Mouse (Mus musculus) forebrain, postnatal 0 days (tissue): Measurements from ENCODE around the gene Prkg2. TPM values are rescaled to one million over a fixed set of nuclear protein-coding genes. Genes with fewer than 3 reads are reported as not detected.

ENCODE experiments used
- ATAC-seq: fragments of 200-750 bp; cut with Nextera tagmentation; 2 replicates; pipeline ENCODE4 v1.8.0; 2017; ENCODE audit warnings: mild to moderate bottlenecking, moderate library complexity
- DNase-seq: peaks from one replicate; pipeline ENCODE4 v3.0.0-alpha.2; 2015
- H3K27ac ChIP-seq: fragments of 300-500 bp; sonication (generic); 2 replicates; pipeline ENCODE4 v1.5.1; 2014; ENCODE audit warnings: low read depth, mild to moderate bottlenecking, antibody characterized with exemption, low read length, moderate library complexity, mixed read lengths
- H3K27me3 ChIP-seq: fragments of 300-500 bp; sonication (generic); 2 replicates; pipeline ENCODE4 v1.6.1; 2014; ENCODE audit warnings: mild to moderate bottlenecking, low read length, mixed read lengths; ENCODE audit not compliant: insufficient read depth
- H3K36me3 ChIP-seq: fragments of 300-500 bp; sonication (generic); 2 replicates; pipeline ENCODE4 v1.6.1; 2014; ENCODE audit warnings: mild to moderate bottlenecking, moderate library complexity; ENCODE audit not compliant: insufficient read depth
- H3K4me1 ChIP-seq: fragments of 300-500 bp; sonication (generic); 2 replicates; pipeline ENCODE4 v1.6.1; 2014; ENCODE audit warnings: antibody characterized with exemption; ENCODE audit not compliant: insufficient read depth
- H3K4me2 ChIP-seq: fragments of 300-500 bp; sonication (generic); 2 replicates; pipeline ENCODE4 v1.6.1; 2014; ENCODE audit warnings: low read depth, mild to moderate bottlenecking, moderate library complexity
- H3K4me3 ChIP-seq: fragments of 300-500 bp; sonication (generic); 2 replicates; pipeline ENCODE4 v1.5.1; 2014; ENCODE audit warnings: low read depth, low read length, mixed read lengths
- H3K9ac ChIP-seq: fragments of 300-500 bp; sonication (generic); 2 replicates; pipeline ENCODE4 v1.6.1; 2014; ENCODE audit warnings: mild to moderate bottlenecking
- H3K9me3 ChIP-seq: fragments of 300-500 bp; sonication (generic); 2 replicates; pipeline ENCODE4 v1.6.1; 2016; ENCODE audit warnings: low read length
- CTCF ChIP-seq: sonication (generic); IDR thresholded peaks from 2 replicates; pipeline ENCODE4 v1.5.1; 2016; ENCODE audit warnings: antibody characterized with exemption, control low read depth, low read depth
- WGBS: fragments of 180-500 bp; shearing (Covaris S2); extraction: QIAGEN DNeasy Blood & Tissue Kit; methylation state at CpG from one replicate; pipeline ENCODE4 v1.1.7; 2014; 5-methylcytosine and 5-hydroxymethylcytosine counted together
- polyA plus RNA-seq: library from polyadenylated mRNA; unstranded; fragments of >200 nt; fragmentation: Nextera tagmentation; extraction: Ambion mirVana; gene quantifications from 2 replicates; pipeline ENCODE4 v1.2.1, GENCODE M21; 2015
- total RNA-seq: library from RNA; depleted of rRNA; stranded (reverse); fragments of >200 nt; gene quantifications from 2 replicates; pipeline ENCODE4 v1.2.3, GENCODE M21; 2014

The Prkg2 gene
- total and polyA plus RNA-seq, 2 experiments from 2014 or later: 1.4 to 3.5 TPM

DNA sequence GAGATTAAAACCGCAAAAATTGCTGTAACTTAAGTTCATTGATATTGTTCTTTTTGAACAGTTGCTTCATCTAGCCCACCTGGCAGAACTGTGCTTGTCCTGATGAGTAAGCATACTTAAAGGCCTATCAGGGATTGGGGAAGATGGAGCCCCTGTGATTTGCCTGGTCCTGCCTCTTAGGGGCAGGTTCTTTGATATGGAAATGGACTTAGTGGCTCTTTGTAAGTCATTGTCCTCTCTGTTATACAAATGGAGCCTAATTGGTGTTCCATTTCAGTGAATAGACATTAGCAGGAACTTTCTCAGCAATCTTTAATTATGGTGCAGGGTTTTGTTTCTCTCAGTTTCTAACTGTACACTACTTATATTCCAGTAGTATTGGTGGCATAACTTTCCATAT lies 115.5 kb downstream of the Prkg2 start:
- Histone ChIP-seq H3K4me3 (no peak overlapping the region), H3K27me3 (no peaks in the 10 kb centered on the region), H3K9me3 (no peaks in the 10 kb centered on the region), H3K4me1 (no peaks in the 10 kb centered on the region), H3K27ac (no peak overlapping the region), H3K4me2 (no peak overlapping the region), H3K36me3 (no peaks in the 10 kb centered on the region), H3K9ac (no peak overlapping the region)
- no peak for ATAC-seq
- TF ChIP-seq CTCF: no peak
- WGBS: 16% methylated on average over 1 of the region's 1 CpGs
- DNase-seq: no peak

GRCm38 (mm10) chr5:98918716-98919115 lies 118.4 kb downstream of the Prkg2 start:
- 97% methylated on average over 5 of the region's 5 CpGs for WGBS
- no peak for TF ChIP-seq CTCF
- no peak for DNase-seq

DNA sequence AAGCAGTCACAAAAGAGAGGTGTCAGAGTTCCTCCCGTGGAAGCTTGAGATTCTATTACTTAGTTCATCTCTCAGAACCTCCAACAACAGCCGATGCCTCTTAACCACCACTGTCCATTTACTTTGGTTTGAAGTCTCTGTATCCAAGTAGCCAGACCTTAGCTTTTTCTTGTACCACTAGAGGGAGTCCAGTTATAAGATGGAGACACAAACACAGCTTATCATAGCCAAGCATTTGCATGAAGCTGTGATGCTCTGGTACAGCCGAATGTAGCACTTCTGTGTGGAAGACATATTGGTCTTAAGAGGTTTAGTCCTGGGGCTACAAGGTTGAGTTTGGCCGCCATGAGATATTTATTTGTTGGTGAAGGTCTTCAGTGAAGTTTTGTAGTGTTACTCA lies 134.8 kb downstream of the Prkg2 start:
- no peaks in the 10 kb centered on the region for H3K4me1 ChIP-seq
- DNase-seq: peak; percentile 46
- no peak overlapping the region for H3K4me3 ChIP-seq
- no peaks in the 10 kb centered on the region for H3K36me3 ChIP-seq
- H3K27ac ChIP-seq: no peak overlapping the region
- TF ChIP-seq CTCF: peak; percentile 78
- no peak overlapping the region for H3K9ac ChIP-seq
- no peaks in the 10 kb centered on the region for H3K27me3 ChIP-seq
- H3K9me3 ChIP-seq: peaks cover 4% of the 10 kb centered on the region; the same call in 1 of the 2 replicates
- peak; percentile 51; the same call in 1 of the 2 replicates for ATAC-seq
- WGBS: 54% methylated on average over 4 of the region's 4 CpGs
- no peak overlapping the region for H3K4me2 ChIP-seq

More at GRCm38 (mm10) chr5:98918716-98919115, 118.4 kb downstream of the Prkg2 start:
- Histone ChIP-seq H3K4me2 (no peak overlapping the region), H3K9me3 (no peaks in the 10 kb centered on the region), H3K36me3 (no peaks in the 10 kb centered on the region), H3K27me3 (no peaks in the 10 kb centered on the region), H3K9ac (no peak overlapping the region), H3K27ac (no peak overlapping the region), H3K4me1 (no peaks in the 10 kb centered on the region), H3K4me3 (no peak overlapping the region)
- ATAC-seq: no peak

DNA sequence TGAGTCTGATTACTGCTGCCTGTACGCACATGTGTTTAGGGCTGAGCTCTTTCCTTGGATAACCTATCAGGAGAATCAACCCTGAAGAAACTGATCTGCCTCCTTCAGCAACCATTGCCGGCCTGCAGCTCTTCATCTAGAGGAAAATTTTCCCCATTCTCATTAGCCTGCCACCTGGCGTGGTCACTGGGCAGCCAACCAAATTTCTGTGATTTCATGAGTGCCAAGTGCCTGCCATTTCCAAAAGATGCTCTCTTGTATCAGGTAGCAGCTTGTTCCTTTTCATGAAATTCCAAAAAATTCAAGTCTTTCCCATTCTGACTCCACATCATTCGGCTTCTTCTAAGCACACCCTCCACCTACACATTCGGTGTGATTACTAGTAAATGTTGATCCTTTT lies 136.2 kb downstream of the Prkg2 start:
- H3K4me2 ChIP-seq: no peak overlapping the region
- H3K9me3 ChIP-seq: no peaks in the 10 kb centered on the region; the same call in 1 of the 2 replicates
- 59% methylated on average over 5 of the region's 5 CpGs for WGBS
- H3K27me3 ChIP-seq: no peaks in the 10 kb centered on the region
- no peak overlapping the region for H3K4me3 ChIP-seq
- no peak overlapping the region for H3K27ac ChIP-seq
- no peak overlapping the region for H3K9ac ChIP-seq
- ATAC-seq (no peak), DNase-seq (no peak)
- no peak for TF ChIP-seq CTCF
- no peaks in the 10 kb centered on the region for H3K36me3 ChIP-seq
- no peaks in the 10 kb centered on the region for H3K4me1 ChIP-seq

GRCm38 (mm10) chr5:98897946-98898345 lies 139.2 kb downstream of the Prkg2 start:
- no peak overlapping the region for H3K27ac ChIP-seq
- H3K9ac ChIP-seq: no peak overlapping the region
- no peak overlapping the region for H3K4me3 ChIP-seq
- no peak overlapping the region for H3K4me2 ChIP-seq
- no peaks in the 10 kb centered on the region for H3K4me1 ChIP-seq
- ATAC-seq (no peak), DNase-seq (no peak)
- no peaks in the 10 kb centered on the region for H3K9me3 ChIP-seq
- no peak for TF ChIP-seq CTCF
- no peaks in the 10 kb centered on the region for H3K36me3 ChIP-seq
- no peaks in the 10 kb centered on the region for H3K27me3 ChIP-seq

- Histone ChIP-seq H3K4me1 (no peaks in the 10 kb centered on the region), H3K36me3 (no peaks in the 10 kb centered on the region), H3K9me3 (no peaks in the 10 kb centered on the region), H3K9ac (no peak overlapping the region), H3K27me3 (no peaks in the 10 kb centered on the region), H3K27ac (no peak overlapping the region), H3K4me2 (no peak overlapping the region), H3K4me3 (no peak overlapping the region)
- 70% methylated on average over 3 of the region's 3 CpGs for whole genome bisulfite sequencing
- TF ChIP-seq CTCF: no peak
- no peak for ATAC-seq
- peak; percentile 8 for DNase-seq
Measured at GRCm38 (mm10) chr5:98894281-98894680, 142.9 kb downstream of the Prkg2 start.

- Histone ChIP-seq H3K36me3 (no peaks in the 10 kb centered on the region), H3K27ac (no peak overlapping the region), H3K4me2 (no peak overlapping the region), H3K4me1 (no peaks in the 10 kb centered on the region), H3K9ac (no peak overlapping the region), H3K27me3 (no peaks in the 10 kb centered on the region), H3K4me3 (no peak overlapping the region), H3K9me3 (no peaks in the 10 kb centered on the region)
- TF ChIP-seq CTCF: no peak
- ATAC-seq (no peak), DNase-seq (no peak)
- WGBS: 90% methylated on average over 2 of the region's 2 CpGs
Measured at GRCm38 (mm10) chr5:98890544-98891050, 146.6 kb downstream of the Prkg2 start.
